Mouse (Mus musculus) CH12.LX (cell line): ENCODE data around the gene Eif2b4. TPM values are rescaled to one million over a fixed set of nuclear protein-coding genes. Genes with fewer than 3 reads are reported as not detected.

Source experiments
- DNase-seq: peaks from one replicate; pipeline ENCODE4 v3.0.0-alpha.2; 2013; ENCODE audit errors: extremely low read depth
- H3K27ac ChIP-seq: 2 replicates; pipeline ENCODE4 v1.5.1; 2012; ENCODE audit warnings: low read depth, mild to moderate bottlenecking, control low read depth, moderate library complexity; ENCODE audit not compliant: insufficient read depth
- H3K27me3 ChIP-seq: replicated peaks from 2 replicates; pipeline ENCODE3; 2012; ENCODE audit warnings: inconsistent platforms
- H3K36me3 ChIP-seq, 2 experiments: replicated peaks in 1 of 2; 2 replicates each; pipeline versions ENCODE3 to v1.6.1; 2012; ENCODE audit warnings: inconsistent platforms in 1 of 2, low read length in 1 of 2, mild to moderate bottlenecking in 1 of 2, mixed read lengths in 1 of 2, moderate library complexity in 1 of 2; ENCODE audit not compliant: control insufficient read depth in 1 of 2, insufficient read depth in 1 of 2
- H3K4me1 ChIP-seq, 2 experiments: 2 replicates each; pipeline ENCODE4 v1.6.1; 2012; ENCODE audit warnings: inconsistent platforms in 1 of 2, moderate library complexity in 1 of 2; ENCODE audit not compliant: insufficient read depth in 2 of 2, control insufficient read depth in 1 of 2
- H3K4me2 ChIP-seq: 2 replicates; pipeline ENCODE4 v1.6.1; 2012; ENCODE audit warnings: low read depth, mild to moderate bottlenecking, control low read depth; ENCODE audit not compliant: poor library complexity, insufficient read depth, severe bottlenecking
- H3K4me3 ChIP-seq, 3 experiments: fragments of 150-350 bp in 1 of 3; sonication (generic) in 1 of 3; replicated peaks in 1 of 3; 2 replicates each; pipeline versions ENCODE3 to v1.5.1; 2011 to 2012; ENCODE audit warnings: low read depth in 2 of 3, low read length in 2 of 3, mild to moderate bottlenecking in 2 of 3, moderate library complexity in 2 of 3, control low read depth in 1 of 3, improper control_type of control experiment in 1 of 3, inconsistent platforms in 1 of 3, mixed read lengths in 1 of 3; ENCODE audit not compliant: poor library complexity in 1 of 3
- H3K79me2 ChIP-seq: replicated peaks from 2 replicates; pipeline ENCODE4 v1.6.1; 2012; ENCODE audit warnings: mild to moderate bottlenecking, moderate library complexity; ENCODE audit not compliant: control insufficient read depth, poor library complexity, insufficient read depth, severe bottlenecking; ENCODE audit errors: extremely low read depth
- H3K9ac ChIP-seq: 2 replicates; pipeline ENCODE4 v1.6.1; 2012; ENCODE audit warnings: low read depth, mild to moderate bottlenecking, control low read depth, moderate library complexity; ENCODE audit not compliant: insufficient read depth
- H3K9me3 ChIP-seq: replicated peaks from 2 replicates; pipeline ENCODE3; 2012; ENCODE audit warnings: low read length, inconsistent platforms, mixed read lengths
- BHLHE40 ChIP-seq: IDR thresholded peaks from 2 replicates; pipeline ENCODE4 v1.6.1; 2011; ENCODE audit warnings: mild to moderate bottlenecking, low read depth, low read length, improper control_type of control experiment
- CHD2 ChIP-seq: IDR thresholded peaks from 2 replicates; pipeline ENCODE4 v1.6.1; 2011; ENCODE audit warnings: low read length, improper control_type of control experiment
- ELF1 ChIP-seq: IDR thresholded peaks from 2 replicates; pipeline ENCODE4 v1.6.1; 2014; ENCODE audit warnings: low read depth, mild to moderate bottlenecking, inconsistent platforms, low read length, improper control_type of control experiment
- EP300 ChIP-seq: IDR thresholded peaks from 2 replicates; pipeline ENCODE4 v1.6.1; 2011; ENCODE audit warnings: low read length, improper control_type of control experiment
- GABPA ChIP-seq: IDR thresholded peaks from 2 replicates; pipeline ENCODE4 v1.6.1; 2012; ENCODE audit warnings: low read depth, low read length, improper control_type of control experiment, inconsistent platforms; ENCODE audit not compliant: insufficient replicate concordance
- HCFC1 ChIP-seq: IDR thresholded peaks from 2 replicates; pipeline ENCODE4 v1.6.1; 2012; ENCODE audit warnings: low read depth, mild to moderate bottlenecking, inconsistent platforms, low read length, improper control_type of control experiment
- IRF4 ChIP-seq: IDR thresholded peaks from 2 replicates; pipeline ENCODE4 v1.6.1; 2014; ENCODE audit warnings: low read depth, mild to moderate bottlenecking, inconsistent platforms, low read length, improper control_type of control experiment
- JUN ChIP-seq: IDR thresholded peaks from 2 replicates; pipeline ENCODE4 v1.6.1; 2011; ENCODE audit warnings: low read depth, mild to moderate bottlenecking, low read length, improper control_type of control experiment, moderate library complexity; ENCODE audit not compliant: insufficient read depth
- JUND ChIP-seq: conservative IDR thresholded peaks from 2 replicates; pipeline ENCODE4 v1.6.1; 2011; ENCODE audit warnings: low read depth, low read length, improper control_type of control experiment
- KAT2A ChIP-seq: IDR thresholded peaks from 2 replicates; pipeline ENCODE4 v1.6.1; 2012; ENCODE audit warnings: low read length, improper control_type of control experiment, inconsistent platforms; ENCODE audit not compliant: insufficient replicate concordance
- MAFK ChIP-seq: IDR thresholded peaks from 2 replicates; pipeline ENCODE4 v1.6.1; 2011; ENCODE audit warnings: low read length, improper control_type of control experiment; ENCODE audit not compliant: insufficient replicate concordance
- MEF2A ChIP-seq: IDR thresholded peaks from 2 replicates; pipeline ENCODE4 v1.6.1; 2014; ENCODE audit warnings: low read depth, mild to moderate bottlenecking, inconsistent platforms, low read length, improper control_type of control experiment, borderline replicate concordance
- MXI1 ChIP-seq: IDR thresholded peaks from 2 replicates; pipeline ENCODE4 v1.6.1; 2011; ENCODE audit warnings: mild to moderate bottlenecking, low read depth, low read length, improper control_type of control experiment
- MYC ChIP-seq: IDR thresholded peaks from 2 replicates; pipeline ENCODE4 v1.6.1; 2011; ENCODE audit warnings: low read depth, mild to moderate bottlenecking, improper control_type of control experiment, low read length
- PAX5 ChIP-seq: IDR thresholded peaks from 2 replicates; pipeline ENCODE4 v1.6.1; 2012; ENCODE audit warnings: low read length, inconsistent platforms, mixed read lengths
- RAD21 ChIP-seq: IDR thresholded peaks from 2 replicates; pipeline ENCODE4 v1.6.1; 2011; ENCODE audit warnings: low read depth, mild to moderate bottlenecking, low read length, improper control_type of control experiment, moderate library complexity
- RCOR1 ChIP-seq: conservative IDR thresholded peaks from 2 replicates; pipeline ENCODE4 v1.6.1; 2012; ENCODE audit warnings: low read depth, mild to moderate bottlenecking, inconsistent platforms, low read length, improper control_type of control experiment
- SIN3A ChIP-seq: IDR thresholded peaks from 2 replicates; pipeline ENCODE4 v1.6.1; 2012; ENCODE audit warnings: low read length, improper control_type of control experiment, inconsistent platforms
- SMC3 ChIP-seq: IDR thresholded peaks from 2 replicates; pipeline ENCODE4 v1.6.1; 2011; ENCODE audit warnings: low read depth, low read length, improper control_type of control experiment
- TBP ChIP-seq: conservative IDR thresholded peaks from 2 replicates; pipeline ENCODE4 v1.6.1; 2011; ENCODE audit warnings: low read depth, low read length, improper control_type of control experiment
- TCF12 ChIP-seq: IDR thresholded peaks from 2 replicates; pipeline ENCODE4 v1.6.1; 2014; ENCODE audit warnings: low read depth, mild to moderate bottlenecking, inconsistent platforms, low read length, improper control_type of control experiment
- ZC3H11A ChIP-seq: IDR thresholded peaks from 2 replicates; pipeline ENCODE4 v1.6.1; 2012; ENCODE audit warnings: low read depth, mild to moderate bottlenecking, inconsistent platforms, low read length, improper control_type of control experiment
- ZKSCAN1 ChIP-seq: IDR thresholded peaks from 2 replicates; pipeline ENCODE4 v1.6.1; 2012; ENCODE audit warnings: low read depth, inconsistent platforms, low read length, improper control_type of control experiment, borderline replicate concordance
- ZMIZ1 ChIP-seq: IDR thresholded peaks from 2 replicates; pipeline ENCODE4 v1.6.1; 2012; ENCODE audit warnings: low read depth, mild to moderate bottlenecking, inconsistent platforms, low read length, improper control_type of control experiment
- ZNF384 ChIP-seq: IDR thresholded peaks from 2 replicates; pipeline ENCODE4 v1.6.1; 2012; ENCODE audit warnings: low read depth, low read length, improper control_type of control experiment, inconsistent platforms
- dilution Hi-C: fragments of 300-500 bp; cut with MboI; formaldehyde crosslinking; loops from 2 replicates; pipeline ENCODE4 v1.14.3; 2020; ENCODE audit warnings: low sequenced_read_pairs; ENCODE audit not compliant: extremely low pct_unique_long_range_greater_than_20kb, extremely low pct_ligation_motif_present
- in situ Hi-C: fragments of 300-500 bp; cut with MboI; formaldehyde crosslinking; loops from 3 replicates; pipeline ENCODE4 v1.14.3; 2019; ENCODE audit warnings: low sequenced_read_pairs, low pct_ligation_motif_present, low pct_unique_long_range_greater_than_20kb, mixed read lengths
- polyA plus RNA-seq: library from polyadenylated mRNA; unstranded; fragments of >175 nt; gene quantifications from 2 replicates; pipeline ENCODE4 v1.2.1, GENCODE M21; 2012; ENCODE audit warnings: low read depth; ENCODE audit not compliant: insufficient read length
- total RNA-seq, 2 experiments: library from RNA; depleted of rRNA; stranded (reverse); fragments of 300-350 nt in 1 of 2; fragments of >200 nt in 1 of 2; gene quantifications; 2 replicates each; pipeline ENCODE4 v1.2.3; 2012 to 2014

Eif2b4 gene
- total and polyA plus RNA-seq, 3 experiments = 26.8 to 99.5 (median 56.8) TPM

DNA sequence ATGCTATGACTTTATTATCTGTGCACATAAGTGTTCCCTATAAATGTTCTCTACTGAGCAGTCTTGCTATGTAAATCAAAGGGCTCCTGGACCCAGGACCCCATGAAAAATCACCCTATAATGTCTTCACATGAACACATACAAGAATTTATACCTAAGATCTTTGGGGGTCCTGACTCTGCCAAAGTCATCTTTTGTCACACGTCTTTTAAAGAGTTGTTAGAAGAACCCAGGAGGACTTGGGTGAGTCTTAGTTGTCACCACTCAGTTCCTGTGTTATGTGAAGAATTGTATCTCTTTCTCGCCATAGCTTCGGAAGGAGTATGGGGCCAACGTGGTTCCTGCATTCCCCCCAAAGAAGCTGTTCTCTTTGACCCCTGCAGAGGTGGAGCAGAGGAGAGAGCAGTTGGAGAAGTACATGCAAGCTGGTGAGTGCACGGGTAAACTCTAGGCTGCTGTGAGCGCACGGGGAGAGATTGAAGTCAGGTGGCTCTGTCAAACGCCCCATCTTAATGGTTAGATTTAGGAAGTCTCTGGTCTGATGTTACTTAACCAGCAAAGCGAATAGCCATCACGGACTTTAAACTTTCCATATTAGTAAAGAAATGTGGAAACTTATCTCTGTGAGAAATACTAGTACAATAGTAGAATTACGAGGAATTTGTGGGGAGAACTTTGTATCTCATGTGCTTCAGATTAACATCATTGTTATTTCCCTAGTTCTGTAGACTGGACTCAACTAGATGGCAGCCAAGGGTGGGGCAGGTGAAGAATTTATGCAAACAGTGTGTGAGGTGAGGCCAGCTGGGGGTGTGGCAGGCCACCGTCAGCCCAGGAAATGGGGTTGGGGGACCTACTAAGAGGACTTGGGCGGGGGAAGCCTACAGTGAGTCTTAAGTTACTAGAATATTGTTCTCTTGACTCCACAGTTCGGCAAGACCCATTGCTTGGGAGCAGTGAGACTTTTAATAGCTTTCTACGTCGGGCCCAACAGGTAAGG is 1.6 kb upstream of the Eif2b4 start:
- Histone ChIP-seq H3K27ac (no peak overlapping the region), H3K4me1 (peaks cover 2 to 30% of the 10 kb centered on the region in 2 experiments; a peak in 3 of 4 replicates), H3K9ac (peak overlapping the region; percentile 89), H3K9me3 (no peaks in the 10 kb centered on the region), H3K4me2 (peak overlapping the region; percentile 84; the same call in 1 of the 2 replicates), H3K27me3 (no peaks in the 10 kb centered on the region), H3K4me3 (peak overlapping the region; percentile 83 to 96 (median 88)), H3K36me3 (peaks cover 62 to 72% of the 10 kb centered on the region in 2 experiments), H3K79me2 (peaks cover 27% of the 10 kb centered on the region)
- in situ Hi-C loops (no loop called here), dilution Hi-C loops (no loop called here)
- DNase-seq = no peak
- TF ChIP-seq CHD2 = no peak
- TF ChIP-seq TBP = no peak
- TF ChIP-seq MYC = no peak
- TF ChIP-seq ZNF384 = no peak

DNA sequence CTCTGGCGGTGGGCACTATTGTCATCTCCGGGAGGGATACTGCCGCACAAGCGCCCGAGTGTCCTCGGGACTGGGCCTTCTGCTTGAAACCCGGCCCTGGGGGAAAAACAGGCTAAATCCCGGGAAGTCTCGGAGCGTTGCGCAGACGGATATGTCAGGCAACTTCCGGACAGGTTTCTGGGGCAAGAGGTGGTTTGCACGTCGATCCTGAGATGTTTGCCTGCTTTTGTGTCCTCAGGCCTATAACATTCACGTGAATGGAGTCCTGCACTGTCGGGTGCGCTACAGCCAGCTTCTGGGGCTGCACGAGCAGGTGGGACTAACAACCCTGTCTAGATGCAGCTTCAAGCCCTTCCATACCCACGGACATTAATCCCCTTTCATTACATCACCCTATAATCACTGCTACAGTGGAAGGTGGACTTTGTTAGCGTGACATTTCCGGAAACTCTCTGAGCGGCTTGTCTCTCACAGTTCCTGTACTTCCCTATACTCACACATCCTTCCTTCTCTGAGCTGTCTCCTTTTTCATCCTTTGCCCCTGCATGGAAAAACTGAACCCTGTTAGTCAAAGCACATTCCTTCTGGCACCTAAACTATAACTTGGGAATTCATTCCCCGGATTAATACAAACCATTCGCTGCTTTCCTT is 526 bp upstream of the Eif2b4 start:
- no peaks in the 10 kb centered on the region for H3K27me3 ChIP-seq
- H3K27ac ChIP-seq = peak overlapping the region; percentile 82
- peak overlapping the region; percentile 83 to 96 (median 88) for H3K4me3 ChIP-seq
- H3K4me1 ChIP-seq = peaks cover 2 to 29% of the 10 kb centered on the region in 2 experiments; a peak in 3 of 4 replicates
- peak overlapping the region; percentile 84; the same call in 1 of the 2 replicates for H3K4me2 ChIP-seq
- dilution Hi-C loops (no loop called here), in situ Hi-C loops (no loop called here)
- peak overlapping the region; percentile 89 for H3K9ac ChIP-seq
- TF ChIP-seq BHLHE40 = peak; percentile 24; the same call in 1 of the 2 replicates
- TF ChIP-seq ZNF384 = no peak
- TF ChIP-seq EP300 = no peak
- 0 out of 2 replicates have a peak, but pooled peaks have one; percentile 33 for TF ChIP-seq ZMIZ1
- no peak for TF ChIP-seq CHD2
- no peak for TF ChIP-seq JUND
- TF ChIP-seq ZKSCAN1 = no peak
- peak; percentile 46; the same call in 1 of the 2 replicates for TF ChIP-seq MXI1
- TF ChIP-seq MEF2A = no peak
- peak; percentile 32; the same call in 1 of the 2 replicates for TF ChIP-seq ELF1
- TF ChIP-seq KAT2A = no peak
- TF ChIP-seq ZC3H11A = no peak
- no peak for TF ChIP-seq JUN
- TF ChIP-seq GABPA = no peak
- no peak for TF ChIP-seq RAD21
- no peak for TF ChIP-seq MAFK
- TF ChIP-seq SIN3A = peak; percentile 55; the same call in 1 of the 2 replicates
- TF ChIP-seq TBP = no peak
- TF ChIP-seq PAX5 = no peak
- no peak for TF ChIP-seq IRF4
- peak; percentile 35 for TF ChIP-seq HCFC1
- no peak for TF ChIP-seq TCF12
- 0 out of 2 replicates have a peak, but pooled peaks have one; percentile 38 for TF ChIP-seq RCOR1
- TF ChIP-seq SMC3 = no peak
- no peak for DNase-seq
- peaks cover 58 to 69% of the 10 kb centered on the region in 2 experiments for H3K36me3 ChIP-seq
- peaks cover 27% of the 10 kb centered on the region for H3K79me2 ChIP-seq
- no peaks in the 10 kb centered on the region for H3K9me3 ChIP-seq
